Mouse (Mus musculus): ENCODE results near the gene Hoxd11. TPM values are rescaled to one million over a fixed set of nuclear protein-coding genes. Genes with fewer than 3 reads are reported as not detected.

Gene Hoxd11
- total RNA-seq, 1 experiment from 2014 or later = not detected

DNA sequence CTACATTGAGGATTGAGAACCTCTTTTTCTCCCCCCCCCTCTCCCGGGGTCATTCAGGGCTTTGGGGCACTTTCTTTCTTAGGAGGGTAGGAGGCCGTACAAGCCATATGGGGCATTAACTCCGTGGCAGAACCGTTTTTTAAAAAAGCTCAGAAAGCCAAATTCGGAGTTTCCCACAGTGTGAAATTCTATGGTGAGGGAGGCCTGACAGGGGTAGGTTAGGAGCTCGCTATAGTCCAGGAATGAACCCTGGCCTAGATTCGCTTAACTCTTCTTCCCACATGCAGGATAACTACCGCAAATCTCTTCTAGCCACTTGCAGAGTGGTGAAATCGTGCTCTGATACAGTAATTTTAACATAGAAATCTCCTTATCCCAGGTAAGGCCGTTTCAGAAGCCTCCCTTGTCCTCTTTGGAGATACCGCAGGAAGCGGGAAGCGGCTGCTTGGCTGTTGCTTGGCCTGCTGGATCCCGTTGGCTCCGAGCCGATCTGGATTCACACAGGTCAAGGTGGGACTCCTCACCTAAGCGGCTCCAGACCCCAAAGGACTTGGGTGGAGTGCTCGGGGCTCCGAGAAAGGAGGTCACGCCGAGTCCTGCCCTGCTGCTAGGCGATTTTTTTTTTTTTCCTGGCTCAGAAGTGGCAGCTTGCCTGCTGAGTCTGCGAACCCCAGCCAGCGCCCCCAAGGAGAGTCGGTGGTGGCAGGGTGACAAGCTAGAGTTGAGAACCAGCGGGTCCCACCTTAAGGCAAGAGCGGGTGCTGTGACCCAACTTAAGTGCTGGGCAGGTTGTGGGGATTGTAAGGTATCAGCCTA lies 55.8 kb downstream of the Hoxd11 start:
- ATAC-seq (ENCODE audit: extremely low read depth, insufficient number of reproducible peaks, low FRiP score, poor library complexity, severe bottlenecking) = no peak

GRCm38 (mm10) chr2:74735851-74736687 lies 56.7 kb downstream of the Hoxd11 start:
- no peak for ATAC-seq (ENCODE audit: extremely low read depth, insufficient number of reproducible peaks, low FRiP score, poor library complexity, severe bottlenecking)

Other genes starting within 250 kb of the Hoxd11 start
- 43.8 and 51.8 TPM in 2 replicates for gene Lnpk, start 100.1 kb upstream of the Hoxd11 start, total RNA-seq (2017)
- gene Evx2, start 20.0 kb upstream of the Hoxd11 start, total RNA-seq (2017) = not detected in 2 replicates
- gene Hoxd13, start 11.2 kb upstream of the Hoxd11 start, total RNA-seq (2017) = not detected in 2 replicates
- gene Hoxd12, start 4.5 kb upstream of the Hoxd11 start, total RNA-seq (2017) = not detected in 2 replicates
- gene Hoxd10, start 12.4 kb downstream of the Hoxd11 start, total RNA-seq (2017) = not detected in 2 replicates
- gene Hoxd9, start 18.2 kb downstream of the Hoxd11 start, total RNA-seq (2017) = not detected in 2 replicates
- not detected in 2 replicates for gene Hoxd8, start 25.1 kb downstream of the Hoxd11 start, total RNA-seq (2017)
- gene Hoxd3, start 32.4 kb downstream of the Hoxd11 start, total RNA-seq (2017) = not detected in 2 replicates
- gene Hoxd4, start 32.4 kb downstream of the Hoxd11 start, total RNA-seq (2017) = not detected in 2 replicates
- not detected in 2 replicates for gene Gm28230, start 47.2 kb downstream of the Hoxd11 start, total RNA-seq (2017)
- not detected in 2 replicates for gene Hoxd1, start 83.4 kb downstream of the Hoxd11 start, total RNA-seq (2017)
- gene Mtx2, start 146.2 kb downstream of the Hoxd11 start, total RNA-seq (2017) = 15.8 and 19.8 TPM in 2 replicates

Data from neutrophil, adult 5-6 weeks (primary cell).